Mouse (Mus musculus) forebrain, embryonic 15.5 days (tissue): ENCODE data around the gene Tor3a. TPM values are rescaled to one million over a fixed set of nuclear protein-coding genes. Genes with fewer than 3 reads are reported as not detected.

Experiments used
- ATAC-seq: fragments of 200-750 bp; cut with Nextera tagmentation; replicated peaks from 2 replicates; pipeline ENCODE4 v1.8.0; 2017; ENCODE audit warnings: mild to moderate bottlenecking, moderate TSS enrichment, moderate library complexity
- H3K27ac ChIP-seq: fragments of 300-500 bp; sonication (generic); replicated peaks from 2 replicates; pipeline ENCODE4 v1.5.1; 2015; ENCODE audit warnings: mild to moderate bottlenecking, inconsistent platforms
- H3K27me3 ChIP-seq: fragments of 300-500 bp; sonication (generic); 2 replicates; pipeline ENCODE4 v1.6.1; 2015; ENCODE audit warnings: inconsistent platforms
- H3K36me3 ChIP-seq: fragments of 300-500 bp; sonication (generic); 2 replicates; pipeline ENCODE4 v1.6.1; 2015; ENCODE audit warnings: mild to moderate bottlenecking, inconsistent platforms
- H3K4me1 ChIP-seq: fragments of 300-500 bp; sonication (generic); 2 replicates; pipeline ENCODE4 v1.6.1; 2015; ENCODE audit warnings: inconsistent platforms
- H3K4me2 ChIP-seq: fragments of 300-500 bp; sonication (generic); replicated peaks from 2 replicates; pipeline ENCODE4 v1.6.1; 2015; ENCODE audit warnings: mild to moderate bottlenecking, inconsistent platforms
- H3K4me3 ChIP-seq: fragments of 300-500 bp; sonication (generic); 2 replicates; pipeline ENCODE4 v1.5.1; 2015; ENCODE audit warnings: mild to moderate bottlenecking, inconsistent platforms
- H3K9ac ChIP-seq: fragments of 300-500 bp; sonication (generic); replicated peaks from 2 replicates; pipeline ENCODE4 v1.6.1; 2015; ENCODE audit warnings: mild to moderate bottlenecking, inconsistent platforms
- H3K9me3 ChIP-seq: fragments of 300-500 bp; sonication (generic); 2 replicates; pipeline ENCODE4 v1.6.1; 2016; ENCODE audit warnings: inconsistent platforms
- WGBS: fragments of 180-500 bp; shearing (Covaris S2); methylation state at CpG from one replicate; pipeline ENCODE4 v1.1.7; 2015; ENCODE audit warnings: mixed read lengths; 5-methylcytosine and 5-hydroxymethylcytosine counted together
- polyA plus RNA-seq: library from polyadenylated mRNA; unstranded; fragments of >200 nt; fragmentation: Nextera tagmentation; extraction: Ambion mirVana; gene quantifications from 2 replicates; pipeline ENCODE4 v1.2.1, GENCODE M21; 2015

Gene Tor3a
- polyA plus RNA-seq, 1 experiment from 2014 or later: 4.0 TPM

DNA sequence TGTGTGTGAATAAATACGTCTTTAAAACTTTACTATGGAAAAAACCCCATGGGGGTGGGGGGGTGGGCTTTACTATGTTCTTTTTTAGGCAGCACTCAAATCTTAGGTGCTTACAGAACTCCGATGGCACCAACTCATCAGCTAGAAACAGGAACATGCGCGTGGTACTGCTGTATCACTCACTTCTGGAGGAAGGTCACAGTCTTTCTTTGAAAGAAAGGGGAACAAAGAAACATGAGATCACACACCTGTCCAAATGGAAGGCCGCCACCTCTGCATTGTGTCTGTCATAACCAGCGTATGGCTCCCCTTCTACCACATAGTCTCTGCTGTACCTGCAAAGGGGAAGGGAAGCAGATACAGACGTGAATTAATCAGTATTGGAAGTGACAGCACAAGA, 28.0 kb upstream of the Tor3a start:
- Histone ChIP-seq H3K4me1 (no peaks in the 10 kb centered on the region), H3K9me3 (no peaks in the 10 kb centered on the region), H3K36me3 (peaks cover 53% of the 10 kb centered on the region), H3K4me2 (no peak overlapping the region), H3K27ac (no peak overlapping the region), H3K9ac (no peak overlapping the region), H3K4me3 (no peak overlapping the region), H3K27me3 (no peaks in the 10 kb centered on the region)
- ATAC-seq: no peak
- 86% methylated on average over 7 of the region's 7 CpGs for WGBS

DNA sequence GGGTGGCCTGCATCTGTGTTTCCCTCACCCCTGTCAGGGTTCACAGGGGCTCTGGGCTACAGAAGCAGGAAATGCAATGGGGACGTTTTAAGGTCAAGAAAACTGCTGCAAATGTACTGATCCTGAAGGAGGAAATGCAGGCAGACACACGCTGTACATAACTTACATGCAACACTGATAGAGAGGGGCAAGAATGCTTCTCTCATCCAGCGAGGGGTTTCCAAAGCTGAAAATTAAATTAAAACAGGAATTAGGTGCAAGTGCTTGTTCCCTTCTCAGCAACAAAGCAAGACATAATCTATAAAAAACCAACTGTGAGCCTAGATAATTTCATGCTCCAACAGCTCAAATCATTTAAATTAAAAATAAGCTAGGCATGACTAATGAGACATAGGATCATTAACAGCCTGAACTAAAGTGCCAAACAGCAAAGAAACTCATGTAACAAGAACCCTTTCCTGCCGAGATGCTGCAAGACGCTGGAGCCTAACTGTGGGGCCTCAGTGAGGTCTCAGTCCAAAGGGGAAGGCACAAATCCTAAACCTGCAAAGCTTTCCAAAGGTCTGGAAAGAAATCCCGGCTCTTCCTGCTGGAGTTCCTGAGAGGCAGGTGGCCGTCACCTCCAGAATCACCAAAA, 12.0 kb upstream of the Tor3a start:
- no peak overlapping the region for H3K4me2 ChIP-seq
- no peak overlapping the region for H3K27ac ChIP-seq

DNA sequence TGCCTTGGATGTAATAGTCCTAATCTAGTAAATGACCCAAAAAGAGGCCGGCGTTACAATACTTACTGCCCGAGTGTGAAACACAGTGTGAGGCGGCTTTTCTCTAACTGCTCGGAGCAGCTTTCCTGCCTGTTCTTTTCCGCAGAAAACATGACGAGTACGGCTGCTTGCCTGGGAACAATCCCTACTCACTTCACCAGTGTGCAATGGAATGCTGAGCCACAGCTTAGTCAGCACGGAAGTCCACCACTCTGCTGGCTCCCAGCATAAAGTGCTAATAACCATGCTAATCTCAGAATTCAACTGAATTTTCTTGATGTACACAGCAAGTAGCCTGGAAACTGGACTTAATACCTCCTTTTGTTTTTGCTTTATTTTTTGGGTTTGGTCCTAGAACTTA, 5.4 kb upstream of the Tor3a start:
- Histone ChIP-seq H3K9ac (no peak overlapping the region), H3K4me2 (no peak overlapping the region), H3K9me3 (no peaks in the 10 kb centered on the region), H3K36me3 (peaks cover 9% of the 10 kb centered on the region; the same call in 1 of the 2 replicates), H3K4me1 (no peaks in the 10 kb centered on the region), H3K27me3 (no peaks in the 10 kb centered on the region; the same call in 1 of the 2 replicates), H3K27ac (no peak overlapping the region), H3K4me3 (no peak overlapping the region)
- WGBS: 64% methylated on average over 9 of the region's 9 CpGs
- ATAC-seq: no peak

More for the DNA sequence above, 12.0 kb upstream of the Tor3a start:
- 51% methylated on average over 7 of the region's 7 CpGs for WGBS
- Histone ChIP-seq H3K9me3 (no peaks in the 10 kb centered on the region), H3K9ac (no peak overlapping the region), H3K4me1 (no peaks in the 10 kb centered on the region), H3K4me3 (no peak overlapping the region), H3K27me3 (no peaks in the 10 kb centered on the region), H3K36me3 (peaks cover 46% of the 10 kb centered on the region)
- no peak for ATAC-seq

DNA sequence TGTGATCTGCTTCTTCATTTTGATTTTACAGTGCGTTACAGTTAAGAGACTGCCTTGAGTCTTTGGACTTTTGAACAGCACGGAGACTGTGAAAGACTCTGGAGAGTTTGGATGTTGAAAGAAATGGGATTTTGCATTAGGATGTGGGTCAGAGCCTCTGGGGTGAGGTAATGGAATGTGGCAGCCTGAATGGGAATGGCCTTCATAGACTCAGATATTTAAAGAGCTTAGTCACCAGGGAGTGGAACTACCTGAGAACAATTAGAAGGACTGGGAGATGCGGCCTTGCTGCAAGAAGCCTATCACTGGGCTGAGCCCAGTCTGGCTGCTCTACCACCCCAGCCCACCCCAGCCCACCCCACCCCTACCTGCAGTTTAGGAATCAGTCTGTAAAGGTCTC, 3.1 kb upstream of the Tor3a start:
- Histone ChIP-seq H3K27me3 (no peaks in the 10 kb centered on the region; the same call in 1 of the 2 replicates), H3K9me3 (no peaks in the 10 kb centered on the region), H3K36me3 (peaks cover 9% of the 10 kb centered on the region; the same call in 1 of the 2 replicates), H3K4me3 (no peak overlapping the region), H3K9ac (no peak overlapping the region), H3K27ac (no peak overlapping the region), H3K4me1 (peaks cover 13% of the 10 kb centered on the region), H3K4me2 (no peak overlapping the region)
- no peak for ATAC-seq
- 75% methylated on average over 3 of the region's 3 CpGs for WGBS

DNA sequence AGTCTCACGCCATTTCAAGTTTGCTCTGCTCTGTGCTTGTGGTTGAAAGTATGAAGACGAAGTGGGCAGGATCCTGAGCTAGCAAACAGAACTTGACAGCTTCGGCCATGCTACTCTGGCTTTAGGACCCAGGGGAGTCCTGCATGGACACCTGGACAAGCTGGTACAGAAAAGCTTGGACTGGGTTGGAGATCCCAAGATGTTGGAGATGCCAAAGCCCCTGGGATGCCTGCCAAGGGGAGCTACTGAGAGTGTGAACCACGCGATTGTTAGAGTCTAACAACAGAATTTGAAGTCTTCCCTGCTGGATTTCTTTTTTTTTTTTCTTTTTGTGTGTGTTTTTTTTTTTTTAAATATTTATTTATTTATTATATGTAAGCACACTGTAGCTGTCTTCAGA, 2.4 kb upstream of the Tor3a start:
- H3K27me3 ChIP-seq: no peaks in the 10 kb centered on the region; the same call in 1 of the 2 replicates
- no peak overlapping the region for H3K4me2 ChIP-seq
- H3K4me1 ChIP-seq: peaks cover 13% of the 10 kb centered on the region
- H3K27ac ChIP-seq: no peak overlapping the region
- H3K36me3 ChIP-seq: peaks cover 9% of the 10 kb centered on the region; the same call in 1 of the 2 replicates
- ATAC-seq: no peak
- WGBS: 75% methylated on average over 5 of the region's 5 CpGs
- no peak overlapping the region for H3K4me3 ChIP-seq
- H3K9ac ChIP-seq: no peak overlapping the region
- no peaks in the 10 kb centered on the region for H3K9me3 ChIP-seq

DNA sequence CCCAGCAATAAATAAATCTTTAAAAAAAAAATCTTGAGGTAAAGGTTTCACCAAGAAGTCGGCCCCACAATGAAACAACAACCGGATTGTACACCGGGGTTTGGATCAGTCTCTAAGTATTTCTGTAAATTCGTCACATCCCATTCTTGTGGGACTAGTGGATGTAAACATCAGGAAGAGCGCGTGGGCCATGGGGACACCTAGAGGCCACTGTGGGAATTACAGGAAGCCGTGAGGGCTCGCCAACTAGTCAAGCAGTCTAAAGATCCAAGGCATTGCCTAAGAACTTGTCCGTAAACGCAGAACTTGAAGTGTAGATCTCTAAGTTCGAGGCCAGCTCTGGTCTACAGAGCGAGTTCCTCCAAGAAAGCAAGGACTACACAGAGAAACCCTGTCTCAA, 2.0 kb upstream of the Tor3a start:
- Histone ChIP-seq H3K27ac (no peak overlapping the region), H3K4me1 (peaks cover 13% of the 10 kb centered on the region), H3K9me3 (no peaks in the 10 kb centered on the region), H3K27me3 (no peaks in the 10 kb centered on the region; the same call in 1 of the 2 replicates), H3K4me3 (no peak overlapping the region), H3K9ac (no peak overlapping the region), H3K36me3 (peaks cover 6% of the 10 kb centered on the region; the same call in 1 of the 2 replicates), H3K4me2 (no peak overlapping the region)
- no peak for ATAC-seq
- 44% methylated on average over 12 of the region's 12 CpGs for WGBS

DNA sequence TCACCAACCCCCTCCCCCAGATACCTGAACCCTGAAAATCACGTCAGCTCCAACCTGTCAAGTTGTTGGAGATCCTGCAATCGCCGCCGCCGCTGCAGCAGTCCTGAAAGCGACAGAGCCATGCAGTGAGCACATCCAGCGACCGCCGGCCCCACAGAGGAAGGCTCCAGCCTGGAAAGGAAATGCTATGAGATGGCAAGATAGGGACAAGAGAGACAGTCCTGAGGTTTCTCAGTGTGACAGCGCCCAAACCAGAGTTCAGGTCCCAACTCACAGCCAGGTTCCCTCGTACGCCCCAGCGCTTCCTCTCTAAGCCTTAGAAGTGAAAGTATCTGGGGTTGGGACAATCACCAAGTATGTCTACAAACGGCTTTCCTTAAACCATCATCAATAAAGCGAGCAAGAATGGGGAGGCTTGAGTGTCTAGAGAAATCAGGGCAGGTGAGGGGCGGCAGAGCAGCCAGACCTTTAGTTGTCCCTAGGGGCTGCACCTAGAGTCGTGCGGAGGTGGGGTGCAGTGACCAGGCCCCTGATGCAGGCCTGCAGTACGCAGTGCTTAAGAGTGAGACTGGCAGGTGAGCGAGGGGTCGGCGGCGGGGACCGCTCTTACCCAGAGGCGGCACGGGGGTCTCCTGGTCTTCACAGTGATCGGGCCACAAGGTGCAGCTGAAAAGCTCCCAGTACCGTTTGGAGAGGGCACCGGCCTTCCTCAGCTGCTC, 521 bp downstream of the Tor3a start:
- Histone ChIP-seq H3K9ac (peak overlapping the region; percentile 50), H3K36me3 (no peaks in the 10 kb centered on the region), H3K27me3 (no peaks in the 10 kb centered on the region; the same call in 1 of the 2 replicates), H3K27ac (no peak overlapping the region), H3K4me2 (peak overlapping the region; percentile 97), H3K9me3 (no peaks in the 10 kb centered on the region), H3K4me3 (peak overlapping the region; percentile 52), H3K4me1 (peaks cover 13% of the 10 kb centered on the region)
- ATAC-seq: peak; percentile 42
- 2% methylated on average over 29 of the region's 29 CpGs for WGBS

DNA sequence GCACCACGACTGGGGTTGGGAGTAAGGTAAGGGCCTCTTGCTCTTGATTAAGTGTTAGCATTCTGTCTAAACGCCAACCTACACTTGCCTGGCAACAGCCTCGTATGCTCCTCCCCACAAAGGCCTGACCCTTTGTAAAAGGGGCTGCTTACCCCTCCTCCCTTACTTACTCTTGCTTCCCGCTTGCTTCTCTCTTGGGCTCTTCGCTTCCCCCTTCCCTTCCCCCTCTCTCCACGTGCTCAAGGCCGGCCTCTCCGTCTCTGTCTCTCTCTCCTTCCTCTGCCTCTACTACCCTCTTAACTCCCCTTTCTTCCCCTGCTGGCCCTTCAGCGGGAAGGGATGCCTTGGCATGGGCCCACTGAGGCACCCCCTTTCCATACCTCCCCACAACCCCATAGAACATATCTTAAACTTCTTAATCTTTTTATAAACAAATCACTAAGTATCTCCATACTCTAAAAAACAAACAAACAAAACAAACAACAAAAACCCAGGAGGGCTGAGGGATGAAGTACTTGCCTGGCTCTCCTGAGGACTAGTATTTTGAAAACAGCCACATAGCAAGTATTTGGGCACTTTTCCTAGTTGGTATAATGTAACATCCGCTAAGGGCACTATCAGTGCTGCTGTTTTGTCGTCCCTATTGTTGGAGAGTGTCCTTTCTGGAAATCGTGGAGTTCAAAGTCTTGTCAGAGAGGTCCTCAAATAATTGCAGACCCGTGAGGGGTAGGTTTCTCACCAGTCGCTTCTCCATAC, 1.3 kb downstream of the Tor3a start:
- Histone ChIP-seq H3K36me3 (no peaks in the 10 kb centered on the region), H3K9ac (0 out of 2 replicates have a peak overlapping the region, but pooled peaks have one; percentile 50), H3K4me2 (peak overlapping the region; percentile 97), H3K4me1 (peaks cover 13% of the 10 kb centered on the region), H3K27me3 (no peaks in the 10 kb centered on the region; the same call in 1 of the 2 replicates), H3K27ac (no peak overlapping the region), H3K9me3 (no peaks in the 10 kb centered on the region), H3K4me3 (peak overlapping the region; percentile 52)
- no peak for ATAC-seq
- 8% methylated on average over 14 of the region's 14 CpGs for WGBS

DNA sequence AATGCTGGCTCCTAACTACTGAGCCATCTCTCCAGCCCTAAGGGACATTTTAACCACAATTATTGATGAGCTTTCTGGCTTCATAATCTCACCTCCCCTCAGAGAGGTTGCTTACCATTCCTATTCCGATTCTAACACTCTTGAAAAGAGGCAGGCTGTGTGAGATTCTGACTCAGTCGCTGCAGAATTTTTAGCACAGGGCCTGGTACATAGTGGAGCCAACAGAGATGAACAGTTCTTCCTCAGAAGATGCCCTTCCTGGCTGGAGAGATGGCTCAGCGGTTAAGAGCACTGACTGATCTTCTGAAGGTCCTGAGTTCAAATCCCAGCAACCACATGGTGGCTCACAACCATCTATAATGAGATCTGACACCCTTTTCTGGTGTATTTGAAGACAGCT, 2.2 kb downstream of the Tor3a start:
- Histone ChIP-seq H3K9me3 (no peaks in the 10 kb centered on the region), H3K4me1 (peaks cover 13% of the 10 kb centered on the region), H3K27ac (no peak overlapping the region), H3K4me3 (no peak overlapping the region), H3K36me3 (no peaks in the 10 kb centered on the region), H3K4me2 (no peak overlapping the region), H3K27me3 (no peaks in the 10 kb centered on the region; the same call in 1 of the 2 replicates), H3K9ac (no peak overlapping the region)
- WGBS: 92% methylated on average over 3 of the region's 3 CpGs
- no peak for ATAC-seq

DNA sequence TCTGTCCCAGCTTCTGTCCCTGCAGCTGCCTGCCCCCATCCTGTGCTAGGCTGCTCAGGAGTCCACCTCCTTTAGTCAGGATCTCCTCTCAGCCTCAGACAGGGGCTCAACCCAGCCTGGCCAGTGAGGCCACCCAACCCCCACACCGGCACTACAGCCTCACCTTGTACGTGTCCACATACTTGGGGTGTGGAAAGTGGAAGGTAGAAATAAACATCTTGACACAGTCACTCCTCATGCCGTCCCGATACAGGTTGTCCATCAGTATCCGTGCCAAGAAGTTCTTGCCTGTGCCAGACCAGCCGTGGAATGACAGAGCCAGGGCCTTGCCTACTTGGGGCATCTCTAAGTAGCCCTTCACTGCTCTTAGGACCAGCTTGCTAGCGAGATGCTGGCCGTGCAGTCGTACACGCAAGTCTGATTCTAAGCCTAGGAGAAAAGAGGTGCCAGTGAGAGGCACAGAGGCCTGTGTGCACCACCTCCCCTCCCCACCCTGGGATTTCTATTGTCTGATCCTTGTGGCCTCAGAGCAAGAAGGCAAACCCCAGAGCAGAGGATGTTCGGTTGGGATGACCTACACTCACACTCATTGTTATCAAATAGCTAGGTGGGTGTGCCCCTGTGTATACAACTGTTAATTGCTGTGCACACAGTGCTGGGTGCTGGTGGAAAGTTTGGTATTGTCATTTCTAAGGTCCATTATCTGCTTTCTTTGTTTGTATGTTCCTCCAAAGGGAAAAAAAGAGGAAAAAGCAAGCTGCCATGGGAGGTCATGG, 4.8 kb downstream of the Tor3a start:
- WGBS: 47% methylated on average over 11 of the region's 11 CpGs

DNA sequence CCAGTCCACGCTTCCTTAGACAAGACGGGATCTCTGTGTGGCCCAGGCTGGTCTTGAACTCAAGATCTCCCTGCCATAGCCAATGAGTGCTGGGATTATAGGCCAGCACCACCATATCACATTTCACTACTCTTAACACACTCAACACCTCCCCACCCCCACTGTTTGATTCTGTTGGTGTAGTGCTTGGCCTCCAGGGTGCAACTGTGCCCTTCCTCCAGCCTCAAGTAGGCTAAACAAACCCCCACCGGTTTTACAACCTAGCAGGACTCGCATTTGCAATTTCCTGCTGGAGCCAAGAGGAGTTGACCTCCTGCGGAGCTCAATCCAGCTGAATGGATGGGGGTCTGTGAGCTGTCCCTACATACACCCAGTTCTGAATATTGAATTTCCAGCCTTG, 5.6 kb downstream of the Tor3a start:
- peaks cover 3% of the 10 kb centered on the region; the same call in 1 of the 2 replicates for H3K4me1 ChIP-seq
- no peak overlapping the region for H3K9ac ChIP-seq
- no peaks in the 10 kb centered on the region for H3K36me3 ChIP-seq
- 41% methylated on average over 5 of the region's 5 CpGs for WGBS
- H3K4me3 ChIP-seq: no peak overlapping the region
- no peak overlapping the region for H3K4me2 ChIP-seq
- no peaks in the 10 kb centered on the region; the same call in 1 of the 2 replicates for H3K27me3 ChIP-seq
- ATAC-seq: no peak
- no peaks in the 10 kb centered on the region for H3K9me3 ChIP-seq
- H3K27ac ChIP-seq: no peak overlapping the region

More for the DNA sequence above, 4.8 kb downstream of the Tor3a start:
- Histone ChIP-seq H3K4me2 (no peak overlapping the region), H3K4me3 (no peak overlapping the region), H3K9ac (no peak overlapping the region), H3K9me3 (no peaks in the 10 kb centered on the region), H3K4me1 (peaks cover 11% of the 10 kb centered on the region), H3K36me3 (no peaks in the 10 kb centered on the region), H3K27ac (no peak overlapping the region), H3K27me3 (no peaks in the 10 kb centered on the region; the same call in 1 of the 2 replicates)
- ATAC-seq: no peak
